Mouse (Mus musculus) midbrain, embryonic 15.5 days (tissue): ENCODE measurements around the gene Stard3. TPM values are rescaled to one million over a fixed set of nuclear protein-coding genes. Genes with fewer than 3 reads are reported as not detected.

Experiments
- ATAC-seq: fragments of 200-750 bp; cut with Nextera tagmentation; replicated peaks from 2 replicates; pipeline ENCODE4 v1.8.0; 2017; ENCODE audit warnings: moderate TSS enrichment
- H3K27ac ChIP-seq: fragments of 300-500 bp; sonication (generic); 2 replicates; pipeline ENCODE4 v1.5.1; 2015; ENCODE audit warnings: mild to moderate bottlenecking, inconsistent platforms
- H3K27me3 ChIP-seq: fragments of 300-500 bp; sonication (generic); replicated peaks from 2 replicates; pipeline ENCODE4 v1.6.1; 2015; ENCODE audit warnings: inconsistent platforms
- H3K36me3 ChIP-seq: fragments of 300-500 bp; sonication (generic); replicated peaks from 2 replicates; pipeline ENCODE4 v1.6.1; 2015; ENCODE audit warnings: inconsistent platforms
- H3K4me1 ChIP-seq: fragments of 300-500 bp; sonication (generic); 2 replicates; pipeline ENCODE4 v1.6.1; 2015; ENCODE audit warnings: inconsistent platforms
- H3K4me2 ChIP-seq: fragments of 300-500 bp; sonication (generic); 2 replicates; pipeline ENCODE4 v1.6.1; 2015; ENCODE audit warnings: inconsistent platforms, mild to moderate bottlenecking, moderate library complexity
- H3K4me3 ChIP-seq: fragments of 300-500 bp; sonication (generic); 2 replicates; pipeline ENCODE4 v1.5.1; 2015; ENCODE audit warnings: mild to moderate bottlenecking, inconsistent platforms
- H3K9ac ChIP-seq: fragments of 300-500 bp; sonication (generic); 2 replicates; pipeline ENCODE4 v1.6.1; 2015; ENCODE audit warnings: mild to moderate bottlenecking, inconsistent platforms
- H3K9me3 ChIP-seq: fragments of 300-500 bp; sonication (generic); 2 replicates; pipeline ENCODE4 v1.6.1; 2016; ENCODE audit warnings: inconsistent platforms
- WGBS: fragments of 180-500 bp; shearing (Covaris S2); methylation state at CpG from one replicate; pipeline ENCODE4 v1.1.7; 2015; ENCODE audit warnings: mixed read lengths; 5-methylcytosine and 5-hydroxymethylcytosine counted together
- polyA plus RNA-seq: library from polyadenylated mRNA; unstranded; fragments of >200 nt; fragmentation: Nextera tagmentation; extraction: Ambion mirVana; gene quantifications from 2 replicates; pipeline ENCODE4 v1.2.1, GENCODE M21; 2015

The Stard3 gene
- polyA plus RNA-seq, 1 experiment from 2014 or later, result 44.6 TPM

DNA sequence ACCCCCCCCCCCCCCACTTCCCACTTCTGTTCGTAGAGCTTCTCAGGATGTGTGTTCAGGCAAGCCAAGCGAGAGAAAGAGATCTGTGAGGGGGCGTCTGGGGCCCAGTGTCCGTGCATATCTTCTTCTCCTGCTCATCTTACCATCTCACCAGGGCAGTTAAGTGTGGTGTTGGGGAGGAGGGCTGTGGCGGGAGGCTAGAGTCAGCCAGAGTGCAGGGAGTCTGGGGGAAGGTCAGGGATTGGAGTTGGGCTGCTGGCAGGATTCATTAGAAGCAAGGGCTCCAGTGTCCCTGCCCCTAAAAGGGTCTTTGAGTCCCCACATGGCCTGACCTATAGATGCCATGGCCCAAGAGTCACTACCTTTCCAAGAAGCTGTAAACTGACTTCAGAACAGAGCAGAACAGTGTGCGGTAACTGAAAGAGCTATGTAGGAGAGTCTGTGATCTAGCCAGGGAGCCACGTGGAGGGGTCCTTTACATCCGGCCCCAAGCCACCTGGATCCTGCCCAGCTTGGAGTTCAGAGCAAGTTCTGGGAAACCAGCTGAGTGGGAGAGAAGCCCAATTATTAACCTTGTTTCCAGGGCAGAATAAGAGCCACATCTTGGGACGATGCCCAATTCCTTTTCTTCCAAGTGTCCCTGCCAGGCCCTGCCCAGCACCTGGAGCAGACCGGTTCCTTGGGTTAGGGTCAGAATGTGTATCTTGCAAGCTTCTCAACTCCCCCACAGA is 34.9 kb upstream of the Stard3 start:
- H3K27ac ChIP-seq, result no peak overlapping the region

DNA sequence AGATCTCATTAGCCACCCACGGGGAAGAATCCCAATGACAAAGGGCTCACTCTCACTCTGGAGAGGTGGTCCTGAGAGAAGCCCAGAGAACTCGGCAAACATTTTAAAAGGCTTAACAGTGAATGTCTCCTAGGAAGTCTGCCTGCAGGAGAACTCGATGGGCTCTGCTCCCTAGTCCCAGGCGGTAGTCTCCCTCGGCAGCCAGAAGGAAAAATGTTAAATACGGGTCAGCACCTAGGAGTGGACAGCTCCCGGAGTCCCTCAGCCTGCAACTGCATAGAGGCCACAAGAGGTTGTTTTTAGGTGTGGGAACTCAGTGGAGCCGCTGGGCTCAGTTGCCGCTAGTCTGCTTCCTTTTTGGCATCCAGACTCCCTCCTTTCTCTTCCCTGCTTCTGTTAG is 34.2 kb upstream of the Stard3 start:
- Histone ChIP-seq H3K4me2 (no peak overlapping the region), H3K4me3 (no peak overlapping the region), H3K27ac (no peak overlapping the region), H3K4me1 (peaks cover 34% of the 10 kb centered on the region), H3K9me3 (no peaks in the 10 kb centered on the region), H3K9ac (no peak overlapping the region), H3K27me3 (peaks cover 91% of the 10 kb centered on the region), H3K36me3 (no peaks in the 10 kb centered on the region)
- WGBS, result 2% methylated on average over 9 of the region's 9 CpGs
- no peak for ATAC-seq

More for the DNA sequence above, 34.9 kb upstream of the Stard3 start:
- H3K9ac ChIP-seq, result no peak overlapping the region
- no peak overlapping the region for H3K4me2 ChIP-seq
- 4% methylated on average over 10 of the region's 10 CpGs for WGBS
- ATAC-seq, result no peak
- H3K4me3 ChIP-seq, result no peak overlapping the region
- H3K4me1 ChIP-seq, result peaks cover 34% of the 10 kb centered on the region
- H3K36me3 ChIP-seq, result no peaks in the 10 kb centered on the region
- no peaks in the 10 kb centered on the region for H3K9me3 ChIP-seq
- H3K27me3 ChIP-seq, result peaks cover 95% of the 10 kb centered on the region

DNA sequence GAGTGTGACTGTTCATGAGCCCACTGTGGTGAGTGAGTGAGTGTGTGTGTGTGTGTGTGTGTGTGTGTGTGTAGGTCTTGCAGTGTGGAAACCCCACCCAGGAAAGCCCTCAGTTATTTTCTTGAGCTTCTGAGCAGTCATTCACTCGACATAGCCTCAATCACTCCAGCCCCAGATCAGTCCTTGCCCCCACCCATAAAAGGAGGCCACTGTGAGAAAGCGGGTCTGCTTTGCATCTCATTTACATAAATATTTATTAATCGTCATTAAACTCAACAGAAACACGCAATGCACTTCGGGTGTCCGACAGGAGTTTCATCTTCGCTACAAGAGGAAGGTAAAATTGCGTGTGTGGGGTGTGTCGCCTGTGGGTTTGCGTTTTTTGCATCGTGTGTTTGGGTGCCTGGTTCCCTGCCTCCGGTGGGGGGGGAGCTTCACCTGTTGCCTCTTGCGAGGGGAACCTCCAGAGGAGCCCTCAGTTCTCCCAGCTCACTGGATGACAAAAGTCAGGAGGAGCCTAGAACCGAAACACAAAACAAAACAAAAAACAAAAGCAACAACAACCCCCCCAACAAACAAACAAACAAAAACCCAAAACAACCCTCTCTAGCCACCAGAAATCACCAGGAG is 32.9 kb upstream of the Stard3 start:
- Histone ChIP-seq H3K9ac (no peak overlapping the region), H3K4me2 (peak overlapping the region; percentile 19), H3K4me1 (peaks cover 39% of the 10 kb centered on the region), H3K9me3 (no peaks in the 10 kb centered on the region), H3K36me3 (no peaks in the 10 kb centered on the region), H3K4me3 (no peak overlapping the region), H3K27me3 (peaks cover 91% of the 10 kb centered on the region), H3K27ac (no peak overlapping the region)
- ATAC-seq, result no peak
- WGBS, result 6% methylated on average over 14 of the region's 14 CpGs

DNA sequence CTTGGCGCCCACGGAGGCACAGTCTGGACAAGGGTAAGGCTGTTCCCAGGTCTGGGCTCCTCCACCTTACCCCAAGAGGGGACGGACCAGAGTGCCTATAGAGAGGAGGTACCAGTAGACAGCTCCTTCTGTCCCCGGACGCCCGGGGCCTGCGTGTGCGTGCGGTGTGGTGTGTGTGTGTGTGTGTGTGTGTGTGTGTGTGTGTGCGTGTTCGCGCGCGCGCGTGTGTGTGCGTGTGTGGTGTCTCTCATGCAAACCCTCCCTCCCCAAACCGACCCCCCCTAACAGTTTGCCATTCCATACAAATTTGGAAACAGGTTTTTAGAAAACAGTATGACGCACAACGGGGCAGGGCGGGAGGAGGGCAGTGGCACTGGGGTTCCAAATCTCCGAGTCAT is 32.3 kb upstream of the Stard3 start:
- Histone ChIP-seq H3K27ac (no peak overlapping the region), H3K9ac (no peak overlapping the region), H3K4me1 (peaks cover 34% of the 10 kb centered on the region), H3K36me3 (no peaks in the 10 kb centered on the region), H3K4me3 (no peak overlapping the region), H3K4me2 (peak overlapping the region; percentile 19), H3K27me3 (peaks cover 91% of the 10 kb centered on the region), H3K9me3 (no peaks in the 10 kb centered on the region)
- WGBS, result 3% methylated on average over 20 of the region's 22 CpGs
- no peak for ATAC-seq

DNA sequence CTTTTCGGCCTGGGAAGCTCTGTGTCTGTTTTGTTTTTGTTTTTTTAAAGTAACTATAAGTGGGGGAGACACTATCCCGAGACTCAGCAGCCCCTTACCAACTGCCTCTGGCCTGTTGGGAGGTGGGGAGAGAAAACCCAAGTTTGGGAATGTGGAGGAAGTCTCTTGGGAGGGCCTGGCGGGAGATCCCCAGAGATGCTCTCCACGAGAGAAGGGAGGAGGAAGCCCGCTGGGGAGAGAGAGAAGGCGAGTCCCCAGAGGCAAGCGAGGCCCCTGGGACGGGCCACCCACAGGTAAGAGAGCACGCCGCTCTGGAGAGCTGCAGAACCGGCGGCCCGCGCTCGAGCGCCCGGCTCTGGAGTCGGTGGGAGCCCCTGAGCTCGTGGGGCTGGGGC is 31.4 kb upstream of the Stard3 start:
- Histone ChIP-seq H3K4me2 (peak overlapping the region; percentile 38), H3K4me3 (peak overlapping the region; percentile 30), H3K4me1 (peaks cover 28% of the 10 kb centered on the region), H3K9me3 (no peaks in the 10 kb centered on the region), H3K27ac (no peak overlapping the region), H3K27me3 (peaks cover 89% of the 10 kb centered on the region), H3K9ac (no peak overlapping the region), H3K36me3 (no peaks in the 10 kb centered on the region)
- no peak for ATAC-seq
- WGBS, result under 1% methylated on average over 19 of the region's 19 CpGs

DNA sequence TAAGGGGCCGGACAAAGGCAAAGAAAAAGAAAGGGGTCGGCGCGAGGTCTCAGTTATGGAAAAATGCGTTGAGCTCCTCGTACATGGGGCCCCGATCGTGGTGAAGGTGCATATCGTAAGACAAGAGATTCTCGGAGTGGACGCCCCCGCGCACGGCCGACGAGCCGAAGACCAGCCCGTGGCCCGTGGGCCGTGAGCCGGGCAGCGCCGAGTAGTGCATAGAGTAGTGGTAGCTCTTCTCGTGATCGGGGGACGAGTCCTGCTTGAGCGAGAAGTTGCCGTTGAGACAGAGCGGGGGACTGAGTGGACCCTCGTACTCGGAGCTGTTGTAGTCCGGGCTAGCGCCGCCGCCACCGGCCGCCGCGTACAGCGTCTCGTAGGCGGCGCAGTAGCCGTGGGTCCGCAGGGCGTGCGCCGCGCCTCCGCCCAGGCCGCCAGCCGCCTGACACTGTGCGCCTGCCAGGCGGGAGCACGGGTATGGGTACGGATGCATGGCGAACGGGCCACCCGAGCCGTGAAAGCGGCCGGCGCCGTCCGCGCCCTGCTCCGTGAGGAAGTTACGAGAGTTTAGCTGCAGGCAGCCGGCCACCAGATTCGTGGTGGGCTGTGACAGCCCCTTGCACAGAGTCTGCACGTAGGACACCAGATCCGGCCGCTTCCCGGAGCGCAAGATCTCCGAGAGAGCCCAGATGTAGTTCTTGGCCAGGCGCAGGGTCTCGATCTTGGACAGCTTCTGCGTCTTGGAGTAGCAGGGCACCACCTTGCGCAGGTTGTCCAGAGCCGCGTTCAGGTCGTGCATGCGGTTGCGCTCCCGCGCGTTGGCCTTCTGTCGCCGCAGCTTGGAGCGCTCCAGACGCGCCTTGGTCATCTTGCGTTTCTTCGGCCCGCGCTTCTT is 30.8 kb upstream of the Stard3 start:
- Histone ChIP-seq H3K4me3 (peak overlapping the region; percentile 30), H3K4me2 (peak overlapping the region; percentile 38), H3K27me3 (peaks cover 91% of the 10 kb centered on the region), H3K9ac (no peak overlapping the region), H3K4me1 (peaks cover 28% of the 10 kb centered on the region), H3K36me3 (no peaks in the 10 kb centered on the region), H3K9me3 (no peaks in the 10 kb centered on the region), H3K27ac (no peak overlapping the region; the same call in 1 of the 2 replicates)
- ATAC-seq, result no peak
- WGBS, result under 1% methylated on average over 97 of the region's 97 CpGs

DNA sequence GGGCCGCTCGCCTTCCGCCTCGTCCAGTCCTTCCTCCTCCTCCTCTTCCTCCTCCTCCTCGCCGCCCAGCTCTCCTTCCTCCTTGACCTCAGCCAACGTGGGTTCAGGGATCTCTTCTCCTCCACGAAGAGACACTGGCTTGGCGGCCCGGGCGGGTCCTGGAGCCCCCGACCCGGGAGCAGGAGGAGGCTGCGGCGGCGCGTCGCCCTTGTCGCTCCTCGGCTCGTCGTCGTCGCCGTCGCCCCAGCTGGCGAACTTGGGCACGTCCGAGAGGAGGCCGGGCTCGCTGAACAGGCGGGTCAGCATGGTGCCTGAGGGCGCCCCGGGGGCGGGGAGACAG is 30.2 kb upstream of the Stard3 start:
- no peaks in the 10 kb centered on the region for H3K36me3 ChIP-seq
- H3K27ac ChIP-seq, result peak overlapping the region; percentile 32
- no peaks in the 10 kb centered on the region for H3K9me3 ChIP-seq
- peak overlapping the region; percentile 38 for H3K4me2 ChIP-seq
- H3K4me3 ChIP-seq, result peak overlapping the region; percentile 30
- ATAC-seq, result no peak
- no peak overlapping the region for H3K9ac ChIP-seq
- peaks cover 28% of the 10 kb centered on the region for H3K4me1 ChIP-seq
- 0% methylated on average over 35 of the region's 35 CpGs for WGBS
- peaks cover 90% of the 10 kb centered on the region for H3K27me3 ChIP-seq

DNA sequence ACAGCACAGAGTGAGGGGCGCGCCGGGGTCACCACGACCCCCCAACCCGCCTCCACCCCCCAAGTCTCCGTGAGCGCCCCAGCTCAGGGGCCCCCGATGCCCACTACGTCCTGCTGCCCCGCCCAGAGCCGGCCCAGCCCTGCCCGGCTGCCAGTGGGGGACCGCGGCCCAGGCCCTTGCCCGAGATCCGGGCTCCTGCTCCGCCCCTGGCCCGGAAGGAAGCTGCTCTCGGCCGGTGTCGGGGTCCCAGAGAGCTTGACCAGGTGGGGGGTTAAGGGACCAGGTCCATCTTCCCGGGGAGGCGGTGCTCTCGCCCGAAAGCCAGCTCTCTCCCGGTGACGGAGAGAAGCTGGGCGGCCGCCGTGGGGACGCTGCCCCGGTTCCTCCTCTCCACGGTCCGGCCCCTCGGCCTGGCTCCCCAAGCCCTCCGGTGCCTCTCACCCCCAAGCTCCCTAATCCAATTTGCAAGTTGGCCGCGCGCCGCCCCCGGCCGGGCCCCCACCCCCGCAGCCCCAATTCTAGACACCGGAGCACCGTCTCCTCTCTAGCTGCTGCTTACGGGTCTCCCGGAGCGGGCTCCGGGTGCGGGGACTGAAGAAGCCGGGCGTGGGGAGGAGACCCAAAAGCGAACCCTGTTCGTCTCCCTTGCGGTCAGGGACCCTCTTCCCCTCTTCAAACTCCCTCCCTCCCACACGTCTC is 29.6 kb upstream of the Stard3 start:
- WGBS, result under 1% methylated on average over 55 of the region's 56 CpGs
- Histone ChIP-seq H3K9me3 (no peaks in the 10 kb centered on the region), H3K27ac (peak overlapping the region; percentile 32), H3K27me3 (peaks cover 90% of the 10 kb centered on the region), H3K36me3 (no peaks in the 10 kb centered on the region), H3K9ac (peak overlapping the region; percentile 7; the same call in 1 of the 2 replicates), H3K4me3 (peak overlapping the region; percentile 30), H3K4me2 (peak overlapping the region; percentile 38), H3K4me1 (peaks cover 28% of the 10 kb centered on the region)
- ATAC-seq, result no peak

DNA sequence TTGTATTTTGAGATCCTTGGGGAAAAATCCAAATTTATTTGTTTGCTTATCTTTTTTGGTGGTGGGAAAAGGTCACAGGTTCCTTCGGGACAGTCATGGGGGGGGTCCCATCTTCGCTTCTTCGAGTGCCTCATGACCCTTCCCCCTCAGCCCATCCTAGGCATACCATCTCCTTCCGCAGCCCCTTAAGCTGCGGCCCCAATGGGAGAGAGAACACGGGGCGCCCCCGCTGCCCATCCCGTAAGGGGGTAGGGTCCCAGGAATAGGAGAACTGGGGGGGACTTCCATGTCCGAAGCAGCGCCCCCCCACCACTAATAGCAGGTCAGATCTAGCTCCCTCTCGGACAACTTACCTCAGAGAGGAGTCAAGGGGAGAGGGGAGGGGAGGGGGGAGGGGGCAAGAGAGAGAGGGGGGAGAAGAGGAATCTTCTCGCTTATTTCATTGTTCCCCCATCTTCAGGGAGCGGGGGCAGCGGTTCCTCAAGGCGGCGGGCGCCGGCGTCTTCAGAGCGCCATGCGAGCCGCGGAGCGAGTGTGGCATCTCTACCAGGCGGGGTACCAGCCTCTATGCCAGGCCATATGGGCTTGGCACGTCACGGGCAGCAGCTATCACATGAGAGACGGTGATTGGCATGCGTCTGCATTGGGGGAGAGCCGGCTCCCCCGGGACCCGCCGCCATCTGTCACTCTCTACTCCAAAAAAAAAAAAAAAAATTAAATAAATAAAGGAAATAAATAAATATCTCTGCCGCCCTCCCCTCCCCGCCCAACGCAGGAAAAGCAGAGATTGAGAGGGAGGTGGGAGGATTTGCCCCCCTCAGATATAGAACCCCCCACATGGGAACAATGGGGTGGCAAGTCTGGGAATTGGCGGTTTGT is 28.8 kb upstream of the Stard3 start, which contains the start of gene Neurod2:
Gene Neurod2 (minus strand): TSS at position 568 of the 879 bp plus-strand sequence.
- WGBS, result 1% methylated on average over 38 of the region's 38 CpGs
- H3K4me2 ChIP-seq, result peak within 1 kb of the TSS; percentile 38
- no peak for ATAC-seq
- H3K27me3 ChIP-seq, result peaks cover 90% of the 10 kb centered on the region
- H3K4me3 ChIP-seq, result peak within 1 kb of the TSS; percentile 30
- peak within 1 kb of the TSS; percentile 32 for H3K27ac ChIP-seq
- H3K36me3 ChIP-seq, result no peaks in the 10 kb centered on the region
- H3K9me3 ChIP-seq, result no peaks in the 10 kb centered on the region
- H3K9ac ChIP-seq, result peak within 1 kb of the TSS; percentile 7; the same call in 1 of the 2 replicates
- H3K4me1 ChIP-seq, result peaks cover 34% of the 10 kb centered on the region

DNA sequence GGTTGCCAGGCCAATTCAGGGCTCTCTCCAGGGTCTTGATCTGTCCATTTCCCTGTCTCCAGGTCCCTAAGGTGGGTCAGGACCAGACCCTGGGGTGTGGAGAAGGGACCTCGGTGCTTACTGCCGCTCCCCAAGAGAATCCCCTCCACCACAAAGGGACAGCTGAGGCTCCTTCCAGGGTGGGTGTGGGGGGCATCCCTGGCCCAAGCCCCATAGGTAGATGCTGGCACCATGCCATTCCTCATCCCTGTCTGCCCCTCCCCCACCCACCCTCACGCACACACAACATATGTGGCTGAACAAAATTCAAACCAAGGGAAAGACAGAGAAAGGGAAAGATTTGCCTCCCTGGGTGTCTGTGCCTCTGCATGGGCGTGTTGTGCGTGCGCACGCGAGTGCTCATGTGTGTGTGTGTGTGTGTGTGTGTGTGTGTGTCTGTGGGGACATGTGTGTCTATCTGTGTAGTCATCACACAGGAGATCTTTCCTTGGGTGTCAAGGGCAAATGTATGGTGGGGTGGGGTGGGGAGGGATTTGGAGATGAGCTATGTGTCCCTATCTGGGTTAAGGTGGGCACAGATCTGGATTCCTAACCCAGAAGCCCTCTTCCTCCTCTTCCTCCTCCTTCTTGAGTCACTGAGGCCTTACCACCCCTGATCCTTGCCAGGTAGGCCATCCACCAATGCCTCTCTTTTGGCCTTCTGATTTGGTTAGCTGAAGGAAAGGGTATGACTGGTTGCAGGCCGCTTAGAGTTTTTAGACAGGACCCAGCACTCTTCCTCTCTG is 28.0 kb upstream of the Stard3 start:
- H3K4me3 ChIP-seq, result no peak overlapping the region
- H3K36me3 ChIP-seq, result no peaks in the 10 kb centered on the region
- H3K9ac ChIP-seq, result no peak overlapping the region
- H3K4me1 ChIP-seq, result peaks cover 40% of the 10 kb centered on the region
- H3K4me2 ChIP-seq, result peak overlapping the region; percentile 38
- H3K27me3 ChIP-seq, result peaks cover 90% of the 10 kb centered on the region
- no peaks in the 10 kb centered on the region for H3K9me3 ChIP-seq
- peak overlapping the region; percentile 13; the same call in 1 of the 2 replicates for H3K27ac ChIP-seq
- 35% methylated on average over 9 of the region's 9 CpGs for WGBS
- ATAC-seq, result no peak
